Mouse (Mus musculus) 3134 (cell line): ENCODE data around the gene Ppat.
"Not testable (repeated sequence)": the region's sequence is repeated elsewhere in the genome, so short reads cannot be mapped to it uniquely, and the experiment has no call there.

Experiments
- DNase-seq: peaks from one replicate; pipeline ENCODE4 v3.0.0-alpha.2; 2011; ENCODE audit warnings: low spot score; ENCODE audit not compliant: insufficient read length; ENCODE audit errors: extremely low read depth

Ppat gene

DNA sequence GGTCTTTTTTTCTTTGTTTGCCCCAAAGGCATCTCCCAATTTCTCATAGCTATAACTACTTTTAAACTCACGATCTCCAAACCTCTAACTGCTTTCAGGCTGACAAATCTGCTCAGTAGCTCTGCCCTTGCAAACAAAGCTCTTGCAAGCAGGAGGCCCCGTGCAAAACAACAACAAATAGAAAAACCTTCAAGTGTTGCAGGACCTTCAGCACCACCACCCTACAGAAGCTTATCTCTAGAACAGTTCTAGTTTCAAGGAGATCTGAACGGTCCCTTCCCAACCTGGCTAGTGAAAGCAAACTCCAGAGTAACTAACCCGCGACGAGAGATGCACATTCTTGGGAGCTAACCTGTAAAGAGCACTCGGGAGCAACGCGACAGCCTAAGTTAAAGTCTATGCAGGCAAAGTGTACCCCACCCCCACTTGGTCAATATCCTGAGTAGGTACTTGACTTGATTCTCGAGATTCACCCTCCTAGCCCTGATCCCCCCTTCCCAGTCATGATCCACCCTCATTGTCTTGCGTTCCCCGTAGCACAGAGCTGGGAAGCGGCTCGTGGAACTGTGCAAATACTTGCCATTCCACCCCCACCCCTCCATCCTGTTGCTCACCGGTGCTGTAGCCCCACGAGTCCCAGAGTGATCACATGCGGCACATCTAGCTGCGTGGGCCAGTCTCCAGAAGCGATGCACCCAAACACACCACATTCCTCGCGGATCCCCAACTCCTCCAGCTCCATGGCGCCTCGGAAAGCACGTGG lies 854 bp downstream of the Ppat start:
- no peak for DNase-seq

DNA sequence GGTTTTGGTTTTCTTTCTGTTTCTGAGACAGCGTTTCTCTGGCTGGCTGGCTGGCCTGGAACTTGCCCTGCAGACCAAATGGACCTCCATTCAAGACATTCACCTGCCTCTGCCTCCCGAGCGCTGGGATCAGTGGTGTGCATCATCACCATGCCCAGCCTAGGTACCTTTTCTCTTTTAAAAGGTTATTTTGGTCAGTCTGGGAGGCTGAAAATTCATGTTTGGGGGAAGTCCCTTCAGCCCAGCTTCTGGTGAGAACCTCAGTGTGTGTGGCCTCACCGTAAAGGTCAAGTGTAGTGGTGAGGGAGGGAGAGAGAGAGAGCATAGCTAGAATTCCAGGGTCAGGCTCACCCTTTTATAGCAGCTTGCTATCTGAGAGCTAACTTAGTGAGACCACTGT lies 3.6 kb downstream of the Ppat start:
- DNase-seq = no peak

DNA sequence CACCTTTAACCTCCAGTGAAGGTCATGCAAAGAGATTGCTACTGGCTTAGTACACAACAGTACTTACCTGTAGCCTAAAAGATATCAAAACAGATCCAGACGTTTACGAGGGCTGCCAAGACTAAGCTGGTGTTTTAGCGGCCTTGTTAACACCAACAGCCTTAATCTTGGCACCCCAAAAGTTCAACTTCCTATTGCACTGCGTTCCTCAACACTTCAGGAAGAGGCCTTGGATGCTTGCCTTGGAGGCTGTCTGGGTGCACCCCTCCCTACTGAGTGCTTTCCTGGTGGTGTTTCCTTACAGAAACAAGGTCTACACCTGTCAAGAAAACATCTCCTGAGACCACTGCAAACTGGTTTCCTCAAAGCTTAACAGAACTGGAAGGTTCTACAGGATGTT lies 4.2 kb downstream of the Ppat start:
- no peak for DNase-seq

DNA sequence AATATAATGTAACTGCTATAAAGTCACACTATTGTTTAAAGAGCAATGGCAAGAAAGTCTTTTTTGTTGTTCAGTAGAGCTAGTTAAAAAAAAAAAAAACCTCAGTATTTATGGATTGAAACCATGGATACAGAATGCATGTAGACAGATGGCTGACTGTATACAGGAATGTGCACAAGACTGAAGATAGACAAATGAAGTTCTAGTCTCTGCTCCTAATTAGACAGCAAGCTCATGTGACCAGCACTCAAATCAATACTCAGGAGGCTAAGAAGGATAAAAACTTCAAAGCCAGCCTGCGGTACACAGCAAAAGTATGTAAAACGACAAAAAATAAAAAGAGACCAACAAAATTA lies 5.7 kb downstream of the Ppat start:
- no peak for DNase-seq

DNA sequence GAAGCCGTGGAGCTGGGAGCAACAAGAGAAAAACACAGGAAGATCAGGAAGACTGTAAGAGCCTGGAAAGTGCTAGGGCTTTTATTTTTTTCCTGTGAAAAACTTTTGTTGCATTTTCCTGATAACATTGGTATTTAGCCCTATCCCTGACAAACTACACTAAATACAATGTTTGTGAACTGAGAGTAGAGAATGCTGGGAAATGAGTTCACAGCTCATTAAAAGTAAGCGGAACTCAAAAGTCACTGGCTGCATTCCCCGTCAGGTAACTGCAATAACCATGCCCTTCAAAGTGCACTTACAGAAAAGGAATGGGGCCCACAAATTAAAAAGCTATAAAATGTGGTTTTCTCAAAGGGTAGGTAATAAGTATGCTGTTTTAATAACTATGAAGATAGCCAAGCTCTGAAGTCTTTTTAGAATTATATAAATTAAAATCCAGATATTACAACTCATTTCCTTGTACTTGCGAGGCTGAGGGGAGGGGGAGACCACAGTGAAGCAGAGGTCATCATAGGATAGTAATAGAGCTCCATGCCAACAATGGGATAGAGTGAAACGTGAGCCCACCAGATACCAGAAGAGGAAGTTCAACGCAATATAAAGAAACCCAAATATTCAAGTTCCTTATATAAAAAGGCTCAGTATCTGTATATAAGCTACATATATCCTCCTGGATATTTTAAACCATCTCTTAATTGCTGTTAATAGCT lies 6.3 kb downstream of the Ppat start:
- DNase-seq = no peak

DNA sequence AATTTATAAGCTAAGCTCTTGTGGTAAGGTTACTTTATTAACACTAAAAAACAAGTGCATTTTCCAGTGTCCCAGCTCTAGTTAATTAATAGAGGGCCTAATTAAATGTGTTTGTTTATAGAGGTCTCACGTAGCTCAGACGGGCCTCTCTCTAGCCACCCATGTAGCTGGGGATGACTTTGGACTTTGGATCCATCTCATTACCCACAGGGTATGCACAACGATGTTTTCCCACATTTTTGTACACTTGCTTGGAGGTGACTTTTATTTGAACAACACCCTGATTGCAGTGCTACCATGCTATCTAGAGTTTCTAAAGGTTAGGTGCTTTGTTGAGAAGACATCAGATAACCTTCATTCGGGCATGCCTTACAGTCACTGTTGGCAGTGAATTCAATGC lies 8.9 kb downstream of the Ppat start:
- DNase-seq = no peak

DNA sequence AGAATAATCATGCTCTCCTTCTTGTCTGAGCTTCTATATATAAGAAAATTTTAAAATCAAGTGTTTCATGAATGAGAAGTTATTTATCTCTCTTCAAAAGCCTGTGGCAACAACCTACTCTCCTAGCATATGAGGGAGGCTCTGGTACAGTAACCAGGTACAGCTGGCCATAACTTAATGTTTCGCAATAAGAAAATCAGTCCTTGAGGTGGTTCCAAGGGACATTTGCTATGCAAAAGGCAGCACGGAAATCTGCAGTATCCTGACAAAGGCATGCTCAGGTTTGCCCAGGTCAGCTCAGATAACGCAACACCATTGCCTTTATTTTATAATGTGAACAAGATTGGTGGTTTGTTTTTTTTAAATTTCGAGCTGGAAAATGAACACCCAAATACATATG lies 9.4 kb downstream of the Ppat start:
- DNase-seq = no peak

DNA sequence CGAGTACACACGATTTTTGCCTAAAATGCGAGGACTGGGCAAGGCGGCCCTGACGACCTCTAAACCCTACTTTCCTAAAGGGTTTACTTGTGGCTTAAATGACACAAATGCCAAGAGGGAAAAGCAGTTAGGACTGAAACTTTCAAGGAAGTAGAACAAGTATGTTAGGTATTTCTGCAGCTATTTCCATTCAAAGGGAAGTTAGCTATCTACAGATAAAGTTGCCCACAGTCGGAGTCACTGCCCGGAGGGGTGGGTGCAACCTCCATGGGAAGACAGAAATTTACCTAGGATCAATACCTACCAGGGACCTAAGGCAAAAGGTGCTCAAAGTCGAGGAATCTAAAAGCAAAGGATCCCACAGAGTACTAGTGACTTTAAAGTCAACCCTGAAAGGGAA lies 11.7 kb downstream of the Ppat start:
- DNase-seq = no peak

DNA sequence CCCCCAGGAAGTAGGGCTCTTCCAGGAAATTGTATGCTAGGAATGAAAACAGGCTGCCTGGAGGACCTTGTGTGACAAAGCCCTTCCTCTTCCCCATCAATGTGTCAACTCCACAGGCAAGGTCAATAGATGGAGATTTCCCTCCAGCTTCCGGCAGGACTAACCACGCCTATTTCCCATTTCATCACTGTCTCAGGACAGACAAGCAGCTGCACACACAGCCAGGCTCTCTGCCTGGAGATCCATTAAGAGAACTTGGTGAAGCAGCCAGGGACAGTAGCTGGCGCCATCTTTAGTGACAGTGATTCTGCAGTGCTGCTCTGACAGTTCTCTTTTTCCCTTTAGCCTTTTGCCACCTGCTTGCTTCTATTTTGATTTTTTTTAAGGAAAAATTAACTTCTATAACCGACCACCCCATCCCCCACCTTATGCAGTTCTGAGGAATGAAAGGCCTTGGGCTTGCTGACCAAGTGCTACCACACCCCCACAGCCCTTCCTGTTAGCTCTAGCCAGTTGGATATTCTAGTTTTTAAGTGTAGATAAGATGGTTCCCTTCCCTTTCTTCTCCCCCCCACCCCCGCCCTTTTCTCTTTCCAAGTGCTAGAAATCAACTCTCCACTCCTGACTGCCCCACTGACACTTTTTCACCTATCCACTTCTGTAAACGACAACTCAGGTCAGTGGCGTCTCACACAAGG lies 22.0 kb downstream of the Ppat start:
- DNase-seq = no peak

DNA sequence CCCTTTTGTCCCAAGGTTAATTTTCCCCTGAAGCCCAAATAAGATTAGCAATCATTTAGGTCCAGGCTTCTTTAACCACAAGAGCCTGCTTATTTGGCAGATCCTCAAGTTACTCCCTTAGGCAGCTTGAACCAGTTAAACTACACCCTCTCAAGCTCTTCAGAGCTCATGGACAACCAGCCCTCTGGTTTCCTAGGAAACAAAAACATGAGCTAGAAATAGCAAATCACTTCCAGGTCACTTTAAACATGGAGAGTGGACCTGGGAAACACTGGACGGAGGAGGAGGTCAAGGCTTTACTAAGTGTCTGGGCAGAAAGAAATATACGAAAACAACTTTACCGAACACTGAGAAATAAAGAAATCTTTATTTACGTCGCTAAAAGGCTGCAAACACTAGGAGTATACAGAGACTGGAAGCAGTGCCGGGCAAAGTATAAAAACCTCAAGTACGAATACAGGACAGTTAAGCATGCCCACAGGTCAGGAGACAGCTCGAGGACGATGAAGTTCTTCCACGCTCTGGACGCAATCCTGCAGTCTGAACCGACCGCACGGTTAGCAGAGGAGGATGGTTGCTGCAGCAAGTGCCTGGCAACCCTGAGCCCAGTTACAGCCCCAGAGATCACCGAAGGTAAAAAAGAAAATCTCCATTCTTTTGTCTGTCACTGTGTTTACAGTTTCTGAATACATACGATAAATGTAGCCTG lies 23.1 kb downstream of the Ppat start:
- DNase-seq = no peak

DNA sequence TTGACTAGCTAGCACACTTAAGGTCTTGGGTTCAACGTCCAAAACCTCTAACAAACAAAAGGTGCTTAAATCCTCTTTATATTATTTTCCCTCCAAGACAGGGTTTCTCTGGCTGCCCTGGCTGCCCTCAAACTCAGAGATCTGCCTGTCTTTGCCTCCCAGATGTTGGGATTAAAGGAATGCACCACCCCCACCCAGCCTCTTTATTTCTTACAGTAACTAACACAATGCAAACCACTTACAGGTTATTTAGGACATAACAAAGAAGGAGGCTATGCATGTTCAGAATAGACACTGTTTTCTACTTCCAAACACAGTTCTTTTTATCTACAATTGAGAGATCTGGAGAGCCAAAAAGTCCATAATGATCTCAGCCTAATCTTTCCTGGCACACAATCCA lies 27.1 kb downstream of the Ppat start:
- no peak for DNase-seq

DNA sequence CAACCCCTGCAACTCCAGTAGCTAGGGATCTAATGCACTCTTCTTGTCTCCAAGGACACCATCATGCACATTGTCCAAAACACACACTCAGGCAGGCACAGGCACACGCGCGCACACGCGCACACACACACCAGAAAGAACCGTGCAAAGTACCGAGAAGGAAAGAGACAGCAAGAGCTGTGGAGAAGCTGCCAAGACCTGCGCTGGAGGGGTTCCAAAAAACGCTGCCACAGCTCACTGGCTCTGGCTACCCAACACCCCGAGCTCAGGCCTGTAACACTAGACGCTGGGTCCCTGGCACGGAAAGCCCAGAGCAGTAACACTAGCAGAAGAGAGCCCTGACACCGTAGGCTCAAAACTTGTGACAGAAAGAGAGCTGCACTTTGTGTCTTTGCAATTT lies 27.9 kb downstream of the Ppat start:
- peak; percentile 66 for DNase-seq

DNA sequence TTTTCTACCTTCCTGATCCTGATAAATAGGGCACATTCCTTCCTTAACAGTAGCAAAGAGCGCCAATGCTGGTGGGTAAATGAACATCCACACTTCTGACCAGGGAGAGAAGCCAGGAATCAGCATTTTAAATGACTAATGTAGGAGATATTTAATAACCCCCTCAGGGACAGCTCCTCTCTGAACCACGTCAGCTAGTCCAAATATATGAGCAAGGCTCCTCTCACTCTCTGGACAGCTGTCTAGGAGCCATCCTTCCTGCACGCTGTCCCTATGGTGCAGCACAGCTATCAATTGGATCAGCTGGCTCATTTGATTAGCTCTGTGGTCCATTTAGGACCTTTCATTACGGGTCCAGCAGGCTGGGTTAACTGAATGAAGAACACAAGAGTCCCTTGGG lies 28.5 kb downstream of the Ppat start:
- peak; percentile 27 for DNase-seq

DNA sequence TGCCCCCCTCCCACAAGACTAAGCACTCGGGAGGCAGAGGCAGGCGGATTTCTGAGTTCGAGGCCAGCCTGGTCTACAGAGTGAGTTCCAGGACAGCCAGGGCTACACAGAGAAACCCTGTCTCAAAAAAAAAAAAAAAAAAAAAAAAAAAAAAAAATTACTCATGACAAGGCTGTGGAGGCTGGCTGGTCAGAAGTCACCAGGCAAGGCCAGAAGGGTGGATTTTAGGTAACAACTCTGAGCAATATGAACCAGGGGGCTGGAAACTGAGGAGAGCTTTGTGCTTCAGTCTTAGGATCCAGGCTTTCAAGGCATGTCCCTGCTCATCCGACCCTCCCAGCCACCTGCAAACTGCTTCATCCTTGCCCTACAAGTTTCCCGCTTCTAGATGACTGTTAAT lies 38.9 kb downstream of the Ppat start:
- DNase-seq = not testable (repeated sequence)

DNA sequence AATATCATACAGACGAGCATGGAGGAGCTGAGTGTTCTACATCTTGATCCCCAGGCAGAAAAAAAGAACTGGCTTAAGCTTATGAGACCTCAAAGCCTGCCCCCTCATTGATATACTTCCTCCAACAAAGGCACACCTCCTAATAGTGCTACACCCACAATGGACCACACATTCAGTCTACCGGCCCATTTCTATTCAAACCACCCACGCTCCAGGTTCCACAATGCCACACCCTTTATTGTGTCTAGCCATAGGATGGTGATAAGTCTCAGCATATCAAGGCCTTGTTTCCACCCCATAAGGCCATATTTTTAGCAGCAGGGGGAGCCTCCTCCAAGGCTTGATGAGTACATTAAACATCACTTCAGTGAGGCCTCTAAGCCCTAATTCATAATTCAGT lies 40.6 kb downstream of the Ppat start:
- DNase-seq = no peak

DNA sequence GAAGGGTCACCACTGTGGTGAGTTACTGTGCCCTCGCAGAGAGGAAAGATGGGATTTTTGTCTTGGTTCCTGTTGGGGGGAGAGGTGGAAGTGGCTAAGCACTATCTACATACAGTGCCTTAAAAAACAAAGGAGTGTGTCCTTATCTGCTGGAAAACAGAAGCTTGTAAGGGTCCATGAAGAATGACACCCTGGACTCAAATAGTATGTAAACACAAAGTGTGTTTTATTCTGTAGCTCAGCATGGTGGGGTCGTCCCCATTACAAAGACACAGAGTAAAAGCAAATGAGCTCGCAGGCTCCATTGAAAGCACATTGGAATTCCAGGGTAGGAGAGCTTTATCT lies 45.3 kb downstream of the Ppat start:
- DNase-seq = no peak

DNA sequence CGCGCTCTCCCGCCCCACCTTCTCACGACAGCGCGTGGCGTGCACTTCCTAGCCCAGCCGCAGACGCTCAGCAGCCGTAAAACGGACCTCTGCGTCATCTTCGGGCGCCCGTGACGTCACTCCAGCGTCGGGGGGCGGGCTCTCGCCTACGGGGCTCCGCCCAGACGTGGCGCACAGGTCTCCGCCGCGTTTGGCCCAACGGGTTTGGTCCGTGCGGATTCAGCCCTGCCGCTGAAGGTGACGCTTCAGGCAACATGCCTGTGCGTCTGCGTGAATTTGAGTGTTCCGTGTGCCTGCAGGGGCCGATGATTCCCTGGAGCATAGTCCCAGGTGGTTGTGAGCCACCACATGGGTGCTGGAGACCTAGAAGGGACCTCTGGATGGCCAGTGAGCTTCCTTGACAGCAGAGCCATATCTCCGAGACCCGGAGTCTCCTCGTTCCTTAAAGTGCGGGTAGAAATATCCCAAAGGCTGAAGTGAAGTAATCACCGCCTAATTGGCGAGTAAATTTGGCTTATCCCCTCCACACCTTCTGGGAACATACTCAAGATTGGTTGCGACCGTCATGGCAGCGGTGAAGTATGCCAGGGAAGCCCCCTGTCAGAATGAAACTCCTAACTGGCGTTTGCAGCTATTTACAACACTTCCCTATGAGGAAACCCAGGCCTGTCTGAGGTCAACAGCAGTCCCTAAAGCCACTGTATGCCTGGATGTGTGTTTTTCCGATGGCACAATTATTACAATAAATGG lies 45.8 kb downstream of the Ppat start, which contains the start of gene Aasdh:
Gene Aasdh (minus strand): TSS at position 110 of the 750 bp plus-strand sequence.
- peak; percentile 98 for DNase-seq

DNA sequence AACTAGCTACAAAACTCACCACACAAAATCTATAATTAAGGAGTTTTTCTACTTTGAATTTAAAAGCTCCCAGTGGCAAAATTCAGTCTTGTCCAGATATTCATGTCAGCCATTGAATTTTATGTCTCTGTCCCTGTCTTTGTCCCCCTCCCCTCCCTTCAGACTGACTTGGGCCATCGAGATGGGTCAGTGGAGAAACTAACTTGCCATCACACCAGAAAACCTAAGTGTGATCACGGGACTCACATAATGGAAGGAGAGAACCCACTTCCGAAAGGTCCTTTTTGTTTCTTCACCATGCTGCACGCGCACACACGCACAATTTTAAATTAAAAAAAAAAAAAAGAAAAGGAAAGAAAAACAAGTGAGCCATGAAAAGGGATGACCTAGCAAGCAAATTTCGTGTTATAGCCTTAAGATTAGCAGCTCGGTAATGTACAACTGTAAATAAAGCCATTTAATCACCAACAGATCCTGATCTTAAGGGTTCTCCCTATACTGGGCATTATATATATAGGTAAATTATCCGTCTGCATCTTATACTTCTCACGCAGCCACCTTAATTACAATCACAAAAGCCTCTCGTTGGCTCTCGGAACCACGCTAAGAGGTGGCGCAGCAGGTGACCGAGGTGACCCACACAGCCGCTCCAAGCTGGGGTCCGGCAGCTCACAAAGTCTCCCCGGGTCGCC lies 46.5 kb downstream of the Ppat start:
- no peak for DNase-seq

DNA sequence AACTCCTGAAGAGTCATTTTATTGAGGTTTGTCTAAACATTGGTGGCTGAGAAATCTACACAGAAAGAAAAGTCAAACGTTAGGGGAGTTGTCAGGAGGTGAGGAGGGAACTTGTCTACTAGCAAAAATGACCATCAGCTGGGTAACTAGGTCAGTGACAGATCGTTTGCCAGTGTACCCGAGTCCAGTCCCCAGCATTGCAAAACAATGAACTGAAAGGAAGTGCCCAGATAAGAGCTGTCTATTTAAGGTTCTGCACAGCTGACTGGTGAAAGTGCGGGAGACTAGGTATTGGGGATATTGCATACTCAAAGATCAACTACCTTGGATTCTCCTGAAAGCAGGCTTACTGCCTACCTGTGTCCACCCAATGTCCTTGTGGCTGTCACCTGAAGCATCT lies 49.2 kb downstream of the Ppat start:
- no peak for DNase-seq

DNA sequence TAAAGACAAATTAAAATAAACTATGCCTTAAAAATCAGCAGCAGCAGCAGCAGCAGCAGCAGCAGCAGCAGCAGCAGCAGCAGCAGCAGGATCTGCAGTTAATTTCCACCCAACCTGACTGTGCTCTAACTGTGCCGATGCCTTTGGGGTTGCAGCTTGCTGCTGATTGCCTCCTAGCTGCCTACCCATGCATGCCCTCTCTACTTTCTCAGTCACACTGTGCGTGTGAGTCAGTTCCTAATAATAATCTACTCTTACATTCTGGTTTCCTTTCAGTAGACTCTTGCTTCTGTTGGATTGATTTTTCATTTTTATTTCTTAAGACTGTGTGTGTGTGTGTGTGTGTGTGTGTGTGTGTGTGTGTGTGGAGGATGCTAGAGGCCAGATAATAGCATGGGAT lies 58.3 kb downstream of the Ppat start:
- DNase-seq = no peak
